Mouse (Mus musculus) liver, adult 2 months (tissue): ENCODE measurements around the gene Cd9. TPM values are rescaled to one million over a fixed set of nuclear protein-coding genes. Genes with fewer than 3 reads are reported as not detected.

Experiments
- DNase-seq: peaks from one replicate; pipeline ENCODE4 v3.0.0-alpha.2; 2011; ENCODE audit warnings: low read depth, low spot score; ENCODE audit errors: extremely low read depth
- H3K27ac ChIP-seq: fragments of 200-500 bp; replicated peaks from 2 replicates; pipeline ENCODE4 v1.5.1; 2012; ENCODE audit warnings: low read depth, mild to moderate bottlenecking, control low read depth, inconsistent platforms, low read length; ENCODE audit not compliant: insufficient read depth
- H3K27me3 ChIP-seq: fragments of 200-500 bp; 2 replicates; pipeline ENCODE4 v1.6.1; 2012; ENCODE audit warnings: mild to moderate bottlenecking, moderate library complexity, low read length, inconsistent platforms; ENCODE audit not compliant: control insufficient read depth, insufficient read depth
- H3K36me3 ChIP-seq: fragments of 200-500 bp; 2 replicates; pipeline ENCODE4 v1.6.1; 2012; ENCODE audit warnings: low read length, inconsistent platforms; ENCODE audit not compliant: control insufficient read depth, insufficient read depth
- H3K4me1 ChIP-seq: fragments of 200-500 bp; 2 replicates; pipeline ENCODE4 v1.6.1; 2011; ENCODE audit warnings: low read length; ENCODE audit not compliant: control insufficient read depth, insufficient read depth
- H3K4me3 ChIP-seq: fragments of 200-500 bp; 2 replicates; pipeline ENCODE4 v1.5.1; 2011; ENCODE audit warnings: low read depth, mild to moderate bottlenecking, control low read depth, low read length, moderate library complexity; ENCODE audit not compliant: insufficient read depth
- H3K79me2 ChIP-seq: fragments of 200-500 bp; 2 replicates; pipeline ENCODE4 v1.6.1; 2012; ENCODE audit warnings: inconsistent platforms, mild to moderate bottlenecking, low read length, moderate library complexity; ENCODE audit not compliant: control insufficient read depth, insufficient read depth
- H3K9ac ChIP-seq: fragments of 200-500 bp; 2 replicates; pipeline ENCODE4 v1.6.1; 2012; ENCODE audit warnings: low read depth, mild to moderate bottlenecking, control low read depth, inconsistent platforms, low read length
- CTCF ChIP-seq: fragments of 200-500 bp; IDR thresholded peaks from 2 replicates; pipeline ENCODE4 v1.5.1; 2011; ENCODE audit warnings: low read depth, low read length, control low read depth
- POLR2A ChIP-seq: fragments of 200-500 bp; IDR thresholded peaks from 2 replicates; pipeline ENCODE4 v1.6.1; 2011; ENCODE audit warnings: low read length, control low read depth; ENCODE audit not compliant: insufficient read depth; ENCODE audit errors: extremely low read depth
- WGBS: fragments of 180-500 bp; shearing (Covaris S2); methylation state at CpG from one replicate; pipeline ENCODE4 v1.1.7; 2018; 5-methylcytosine and 5-hydroxymethylcytosine counted together
- polyA plus RNA-seq: library from polyadenylated mRNA; depleted of rRNA; stranded (reverse); fragments of >200 nt; gene quantifications from 2 replicates; pipeline ENCODE4 v1.2.3, GENCODE M21; 2012
- total RNA-seq: library from RNA; depleted of rRNA; stranded (reverse); fragments of >200 nt; gene quantifications from 2 replicates; pipeline ENCODE4 v1.2.3, GENCODE M21; 2014

Gene Cd9
- total and polyA plus RNA-seq, 2 experiments, result 17.4 to 33.7 TPM

GRCm38 (mm10) chr6:125506427-125506826 lies 11.8 kb upstream of the Cd9 start:
- H3K79me2 ChIP-seq, result no peaks in the 10 kb centered on the region
- WGBS, result 95% methylated on average over 4 of the region's 4 CpGs
- no peak overlapping the region for H3K9ac ChIP-seq
- TF ChIP-seq CTCF, result no peak
- no peaks in the 10 kb centered on the region for H3K36me3 ChIP-seq
- no peaks in the 10 kb centered on the region for H3K4me1 ChIP-seq
- no peaks in the 10 kb centered on the region for H3K27me3 ChIP-seq
- DNase-seq, result no peak
- H3K4me3 ChIP-seq, result no peak overlapping the region
- no peak overlapping the region for H3K27ac ChIP-seq

GRCm38 (mm10) chr6:125504622-125505355 lies 10.2 kb upstream of the Cd9 start:
- Histone ChIP-seq H3K27me3 (no peaks in the 10 kb centered on the region), H3K27ac (no peak overlapping the region), H3K4me3 (no peak overlapping the region), H3K36me3 (no peaks in the 10 kb centered on the region), H3K79me2 (no peaks in the 10 kb centered on the region), H3K9ac (no peak overlapping the region), H3K4me1 (no peaks in the 10 kb centered on the region)
- DNase-seq, result no peak
- 81% methylated on average over 3 of the region's 3 CpGs for WGBS
- no peak for TF ChIP-seq CTCF
- no peak for TF ChIP-seq POLR2A

GRCm38 (mm10) chr6:125503186-125503802 lies 8.7 kb upstream of the Cd9 start:
- Histone ChIP-seq H3K79me2 (no peaks in the 10 kb centered on the region), H3K27ac (no peak overlapping the region), H3K4me3 (no peak overlapping the region), H3K36me3 (no peaks in the 10 kb centered on the region), H3K9ac (no peak overlapping the region), H3K4me1 (no peaks in the 10 kb centered on the region), H3K27me3 (no peaks in the 10 kb centered on the region)
- TF ChIP-seq CTCF, result no peak
- no peak for TF ChIP-seq POLR2A
- DNase-seq, result no peak
- 97% methylated on average over 11 of the region's 11 CpGs for WGBS

- no peak overlapping the region for H3K4me3 ChIP-seq
- no peak overlapping the region for H3K27ac ChIP-seq
- H3K36me3 ChIP-seq, result no peaks in the 10 kb centered on the region
- WGBS, result 59% methylated on average over 5 of the region's 5 CpGs
- no peak for DNase-seq
- no peaks in the 10 kb centered on the region for H3K27me3 ChIP-seq
- TF ChIP-seq POLR2A (no peak), CTCF (peak; percentile 61; the same call in 1 of the 2 replicates)
- no peaks in the 10 kb centered on the region for H3K79me2 ChIP-seq
- H3K9ac ChIP-seq, result no peak overlapping the region
- peaks cover 11% of the 10 kb centered on the region for H3K4me1 ChIP-seq
Measured at GRCm38 (mm10) chr6:125498062-125498461, 3.5 kb upstream of the Cd9 start.

GRCm38 (mm10) chr6:125496417-125496816 lies 1.8 kb upstream of the Cd9 start:
- no peak for DNase-seq
- TF ChIP-seq POLR2A (no peak), CTCF (no peak)
- no peak overlapping the region for H3K9ac ChIP-seq
- no peak overlapping the region for H3K4me3 ChIP-seq
- H3K4me1 ChIP-seq, result peaks cover 11% of the 10 kb centered on the region
- no peaks in the 10 kb centered on the region for H3K36me3 ChIP-seq
- peaks cover 4% of the 10 kb centered on the region; the same call in 1 of the 2 replicates for H3K79me2 ChIP-seq
- no peak overlapping the region for H3K27ac ChIP-seq
- H3K27me3 ChIP-seq, result no peaks in the 10 kb centered on the region
- WGBS, result 95% methylated on average over 12 of the region's 12 CpGs

- no peak overlapping the region for H3K27ac ChIP-seq
- peaks cover 8% of the 10 kb centered on the region; the same call in 1 of the 2 replicates for H3K79me2 ChIP-seq
- peak; percentile 59 for DNase-seq
- no peak overlapping the region for H3K4me3 ChIP-seq
- H3K27me3 ChIP-seq, result no peaks in the 10 kb centered on the region
- WGBS, result 40% methylated on average over 9 of the region's 9 CpGs
- H3K4me1 ChIP-seq, result peaks cover 11% of the 10 kb centered on the region
- H3K36me3 ChIP-seq, result no peaks in the 10 kb centered on the region
- no peak for TF ChIP-seq POLR2A
- no peak for TF ChIP-seq CTCF
- H3K9ac ChIP-seq, result no peak overlapping the region
Measured at GRCm38 (mm10) chr6:125495361-125495760, 770 bp upstream of the Cd9 start.
